Mouse (Mus musculus): ENCODE data around the gene Pskh1. TPM values are rescaled to one million over a fixed set of nuclear protein-coding genes. Genes with fewer than 3 reads are reported as not detected.

The Pskh1 gene
- 4.3 TPM for polyA plus RNA-seq (2014; fragmentation: Illumina TruSeq; extraction: RNeasy Lipid Tissue Mini Kit (QIAGEN cat#74804))

GRCm38 (mm10) chr8:105900180-105900940 is at the start of gene Pskh1:
Pskh1 (plus strand) TSS chr8:105900441.

GRCm38 (mm10) chr8:105853178-105853577 is 47.1 kb upstream of the Pskh1 start, which contains the start of gene Cenpt:
Cenpt (minus strand) TSS chr8:105853278.

DNA sequence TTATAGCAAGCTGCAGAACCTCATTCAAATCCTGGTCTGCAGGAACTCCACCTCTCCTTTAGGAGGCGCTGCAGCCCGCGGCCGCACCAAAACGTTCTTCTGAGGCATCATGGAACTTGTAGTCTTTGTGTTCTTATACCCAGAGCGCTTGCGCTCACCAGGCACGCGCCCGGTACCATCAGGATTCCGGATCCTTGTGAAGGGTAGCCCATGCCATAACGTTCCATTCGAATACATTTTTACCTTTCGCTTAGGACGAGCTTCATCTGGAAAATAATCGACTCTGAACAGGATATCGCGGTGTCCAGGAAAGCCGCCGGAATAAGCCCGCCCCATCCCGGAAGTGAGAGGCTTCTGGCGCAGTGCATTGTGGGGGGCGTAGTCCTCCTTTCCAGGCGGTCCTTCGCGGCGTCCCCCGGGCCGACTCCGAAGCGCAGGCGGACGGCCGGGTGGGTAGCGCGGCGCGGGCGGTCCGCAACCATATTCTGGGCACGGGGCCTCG is 45.5 kb upstream of the Pskh1 start, which contains the start of gene Thap11:
Gene Thap11 (plus strand): TSS at position 418 of the 502 bp plus-strand sequence.

DNA sequence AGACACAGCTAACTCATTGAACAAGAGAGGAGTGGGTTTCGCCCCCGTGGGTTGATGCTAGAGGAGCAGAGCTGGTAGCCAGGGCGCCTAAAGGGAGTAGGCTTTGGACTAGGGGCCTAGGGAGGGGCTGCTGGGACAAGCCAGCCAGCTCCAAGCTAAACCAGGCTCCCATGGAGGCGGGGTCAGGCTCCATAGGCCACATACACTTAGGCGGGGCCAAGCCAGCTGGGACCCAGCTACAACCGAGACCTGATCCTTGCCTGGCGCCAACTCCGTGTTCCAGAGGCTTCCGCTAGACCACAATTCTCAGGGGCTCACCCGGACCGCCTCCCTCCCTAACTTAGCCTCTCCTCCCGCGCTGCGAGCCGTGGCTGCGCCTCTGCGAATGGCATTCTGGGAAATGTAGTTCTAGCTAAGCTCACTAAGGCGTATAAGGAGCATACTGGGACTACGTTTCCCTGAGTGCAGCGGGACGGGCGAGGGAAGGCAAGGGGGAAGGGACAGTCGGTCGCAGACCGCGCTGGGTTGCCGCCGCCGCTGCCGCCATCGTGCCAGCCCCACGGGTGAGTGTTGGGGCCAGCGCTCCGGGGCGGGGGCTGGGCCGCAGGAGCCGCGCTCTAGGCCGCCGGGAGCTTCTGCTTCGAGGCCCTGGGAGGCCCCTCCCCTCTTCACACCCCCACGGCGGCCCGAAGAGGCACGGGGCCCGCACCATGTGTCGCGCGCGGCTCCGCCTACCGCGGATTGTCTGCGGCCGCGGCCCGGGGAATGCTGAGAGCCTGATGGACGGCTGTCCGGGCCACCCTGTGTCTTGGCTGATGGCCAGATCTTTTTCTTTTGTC is 39.9 kb upstream of the Pskh1 start, which contains the start of gene Nutf2:
Gene Nutf2 (plus strand): TSS at position 438 of the 839 bp plus-strand sequence.

DNA sequence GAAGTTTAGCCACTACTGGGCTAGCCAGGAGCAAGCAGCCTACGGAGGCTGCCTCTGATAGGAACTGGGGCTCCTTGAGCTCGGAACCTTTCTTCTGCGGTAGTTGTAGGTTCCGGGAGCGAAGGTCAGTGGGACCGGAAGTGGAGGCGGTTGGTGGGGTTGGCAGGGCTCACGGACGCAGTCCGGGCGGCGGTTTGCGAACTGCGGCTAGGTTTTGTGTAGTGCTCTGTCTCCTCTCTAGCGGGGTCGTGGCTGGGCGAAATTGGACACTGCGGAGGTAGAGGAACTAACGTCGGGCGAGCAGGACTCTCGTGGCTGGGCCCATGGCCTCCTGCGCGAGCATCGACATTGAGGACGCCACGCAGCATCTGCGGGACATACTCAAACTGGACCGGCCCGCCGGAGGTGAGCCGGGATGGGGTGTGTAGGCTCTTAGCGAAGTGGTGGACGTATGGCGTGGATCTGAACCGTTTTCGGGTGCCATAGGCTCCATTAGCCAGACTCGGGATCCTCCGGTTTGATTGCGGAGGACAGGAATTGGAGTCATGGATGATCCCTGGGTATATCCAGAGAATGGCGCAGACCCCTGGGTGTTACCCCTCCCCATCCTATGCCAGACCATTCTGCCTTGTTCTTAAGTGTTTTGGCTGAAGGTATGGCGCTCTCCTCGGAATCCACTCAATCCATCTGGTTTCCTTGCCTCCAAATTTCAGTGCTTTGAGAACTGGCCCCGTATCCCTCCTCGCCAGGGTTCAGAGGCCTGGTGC is 19.3 kb upstream of the Pskh1 start, which contains the start of gene Edc4:
Gene Edc4 (plus strand): TSS at position 128 of the 767 bp plus-strand sequence.

GRCm38 (mm10) chr8:105893339-105893738 is 6.9 kb upstream of the Pskh1 start, which contains the start of gene Nrn1l:
Nrn1l (plus strand) TSS chr8:105893567.

GRCm38 (mm10) chr8:105933762-105934161 is 33.5 kb downstream of the Pskh1 start, which contains the start of gene Ctrl:
Ctrl (minus strand) TSS chr8:105933862.

DNA sequence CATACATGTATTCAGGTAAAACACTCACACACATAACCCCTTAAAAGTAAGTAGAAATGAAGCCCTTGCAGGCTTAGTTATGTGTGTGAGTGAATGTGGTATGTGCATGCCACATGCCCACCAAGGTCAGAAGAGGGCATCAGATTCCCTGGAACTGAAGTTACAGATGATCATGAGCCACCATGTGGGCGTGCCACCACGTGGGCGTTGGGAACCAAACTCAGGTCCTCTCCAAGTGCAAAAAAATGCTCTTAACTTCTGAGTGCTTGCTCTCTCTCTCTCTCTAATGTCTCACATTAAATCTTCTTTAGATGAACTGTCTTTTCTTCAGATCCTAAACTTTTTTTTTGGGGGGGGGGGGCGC is 38.0 kb downstream of the Pskh1 start, which contains the start of gene Psmb10:
Gene Psmb10 (minus strand): TSS at position 139 of the 364 bp plus-strand sequence.

DNA sequence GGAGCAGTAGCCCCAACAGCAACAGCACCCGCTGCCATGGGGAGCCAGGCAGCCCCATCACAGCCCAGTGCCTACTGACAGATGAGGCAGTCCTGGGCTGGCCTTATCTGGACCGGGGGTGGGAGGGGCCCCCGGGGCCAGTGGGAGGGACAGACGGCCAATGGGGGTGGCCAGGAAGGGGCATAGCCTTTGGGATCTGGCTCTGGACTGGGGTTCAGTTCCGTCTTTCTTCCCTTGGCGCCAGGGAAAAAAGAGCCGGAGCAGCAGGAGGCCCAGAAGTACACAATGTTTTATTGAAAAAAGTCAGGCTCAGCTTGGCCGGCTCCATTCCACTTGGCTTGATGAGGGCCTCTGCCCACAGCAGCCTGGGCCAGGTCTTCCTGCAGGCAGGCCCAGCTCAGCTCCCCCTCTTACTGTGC is 43.1 kb downstream of the Pskh1 start, which contains the start of gene Lcat:
Gene Lcat (minus strand): TSS at position 62 of the 419 bp plus-strand sequence.

GRCm38 (mm10) chr8:105965905-105966341 is 65.7 kb downstream of the Pskh1 start, which contains the start of gene Slc12a4:
Slc12a4 (minus strand) TSS chr8:105966097.

GRCm38 (mm10) chr8:105979325-105979724 is 79.1 kb downstream of the Pskh1 start, which contains the start of gene Dpep3:
Dpep3 (minus strand) TSS chr8:105979429.

Other genes with a start within 250 kb of the Pskh1 start
- not detected for gene Carmil2, start 214.2 kb upstream of the Pskh1 start, polyA plus RNA-seq (2014; fragmentation: Illumina TruSeq; extraction: RNeasy Lipid Tissue Mini Kit (QIAGEN cat#74804))
- 1.3 TPM for gene Acd, start 199.3 kb upstream of the Pskh1 start, polyA plus RNA-seq (2014; fragmentation: Illumina TruSeq; extraction: RNeasy Lipid Tissue Mini Kit (QIAGEN cat#74804))
- gene Pard6a, start 199.3 kb upstream of the Pskh1 start, polyA plus RNA-seq (2014; fragmentation: Illumina TruSeq; extraction: RNeasy Lipid Tissue Mini Kit (QIAGEN cat#74804)) = not detected
- not detected for gene 4933405L10Rik, start 192.8 kb upstream of the Pskh1 start, polyA plus RNA-seq (2014; fragmentation: Illumina TruSeq; extraction: RNeasy Lipid Tissue Mini Kit (QIAGEN cat#74804))
- 0.54 TPM for gene Enkd1, start 192.2 kb upstream of the Pskh1 start, polyA plus RNA-seq (2014; fragmentation: Illumina TruSeq; extraction: RNeasy Lipid Tissue Mini Kit (QIAGEN cat#74804))
- gene Gfod2, start 141.8 kb upstream of the Pskh1 start, polyA plus RNA-seq (2014; fragmentation: Illumina TruSeq; extraction: RNeasy Lipid Tissue Mini Kit (QIAGEN cat#74804)) = 0.48 TPM
- gene Ranbp10, start 73.1 kb upstream of the Pskh1 start, polyA plus RNA-seq (2014; fragmentation: Illumina TruSeq; extraction: RNeasy Lipid Tissue Mini Kit (QIAGEN cat#74804)) = 4.8 TPM
- 2.0 TPM for gene Tsnaxip1, start 72.7 kb upstream of the Pskh1 start, polyA plus RNA-seq (2014; fragmentation: Illumina TruSeq; extraction: RNeasy Lipid Tissue Mini Kit (QIAGEN cat#74804))
- gene Cenpt, start 47.2 kb upstream of the Pskh1 start, polyA plus RNA-seq (2014; fragmentation: Illumina TruSeq; extraction: RNeasy Lipid Tissue Mini Kit (QIAGEN cat#74804)) = 0.68 TPM
- 15.2 TPM for gene Thap11, start 45.3 kb upstream of the Pskh1 start, polyA plus RNA-seq (2014; fragmentation: Illumina TruSeq; extraction: RNeasy Lipid Tissue Mini Kit (QIAGEN cat#74804))
- 94.3 TPM for gene Nutf2, start 39.9 kb upstream of the Pskh1 start, polyA plus RNA-seq (2014; fragmentation: Illumina TruSeq; extraction: RNeasy Lipid Tissue Mini Kit (QIAGEN cat#74804))
- gene Edc4, start 19.6 kb upstream of the Pskh1 start, polyA plus RNA-seq (2014; fragmentation: Illumina TruSeq; extraction: RNeasy Lipid Tissue Mini Kit (QIAGEN cat#74804)) = 2.3 TPM
- gene Nrn1l, start 6.9 kb upstream of the Pskh1 start, polyA plus RNA-seq (2014; fragmentation: Illumina TruSeq; extraction: RNeasy Lipid Tissue Mini Kit (QIAGEN cat#74804)) = not detected
- not detected for gene Ctrl, start 33.4 kb downstream of the Pskh1 start, polyA plus RNA-seq (2014; fragmentation: Illumina TruSeq; extraction: RNeasy Lipid Tissue Mini Kit (QIAGEN cat#74804))
- gene Psmb10, start 38.0 kb downstream of the Pskh1 start, polyA plus RNA-seq (2014; fragmentation: Illumina TruSeq; extraction: RNeasy Lipid Tissue Mini Kit (QIAGEN cat#74804)) = 0.94 TPM
- not detected for gene Lcat, start 42.9 kb downstream of the Pskh1 start, polyA plus RNA-seq (2014; fragmentation: Illumina TruSeq; extraction: RNeasy Lipid Tissue Mini Kit (QIAGEN cat#74804))
- 3.5 TPM for gene Slc12a4, start 65.7 kb downstream of the Pskh1 start, polyA plus RNA-seq (2014; fragmentation: Illumina TruSeq; extraction: RNeasy Lipid Tissue Mini Kit (QIAGEN cat#74804))
- not detected for gene Dpep3, start 79.0 kb downstream of the Pskh1 start, polyA plus RNA-seq (2014; fragmentation: Illumina TruSeq; extraction: RNeasy Lipid Tissue Mini Kit (QIAGEN cat#74804))
- gene Dus2, start 90.9 kb downstream of the Pskh1 start, polyA plus RNA-seq (2014; fragmentation: Illumina TruSeq; extraction: RNeasy Lipid Tissue Mini Kit (QIAGEN cat#74804)) = 2.2 TPM
- not detected for gene Dpep2nb, start 105.5 kb downstream of the Pskh1 start, polyA plus RNA-seq (2014; fragmentation: Illumina TruSeq; extraction: RNeasy Lipid Tissue Mini Kit (QIAGEN cat#74804))
- gene Ddx28, start 111.4 kb downstream of the Pskh1 start, polyA plus RNA-seq (2014; fragmentation: Illumina TruSeq; extraction: RNeasy Lipid Tissue Mini Kit (QIAGEN cat#74804)) = 5.1 TPM
- 138 TPM for gene Nfatc3, start 158.4 kb downstream of the Pskh1 start, polyA plus RNA-seq (2014; fragmentation: Illumina TruSeq; extraction: RNeasy Lipid Tissue Mini Kit (QIAGEN cat#74804))
- 0.94 TPM for gene Esrp2, start 236.5 kb downstream of the Pskh1 start, polyA plus RNA-seq (2014; fragmentation: Illumina TruSeq; extraction: RNeasy Lipid Tissue Mini Kit (QIAGEN cat#74804))
- gene Pla2g15, start 250.0 kb downstream of the Pskh1 start, polyA plus RNA-seq (2014; fragmentation: Illumina TruSeq; extraction: RNeasy Lipid Tissue Mini Kit (QIAGEN cat#74804)) = 13.9 TPM

Data from ovary, adult 10 weeks (tissue).